Mouse (Mus musculus): ENCODE measurements at regions not wholly inside any gene's neighbourhood (a gene's known extent, or its start where the extent isn't known, plus 50 kb on each side); places are given as distances from the start of the nearest gene placed in this dataset.

GRCm38 (mm10) chr8:24284966-24285365, 440.7 kb downstream of the Adam3 start:
- no peak for DNase-seq

- no peak for DNase-seq
These were observed 441.7 kb downstream of the Adam3 start for GRCm38 (mm10) chr8:24283901-24284405.

- no peak for DNase-seq
These were observed 445.4 kb downstream of the Adam3 start for GRCm38 (mm10) chr8:24280296-24280695.

GRCm38 (mm10) chr8:24278391-24278790, 447.3 kb downstream of the Adam3 start:
- no peak for DNase-seq

- no peak for DNase-seq
These were observed 464.3 kb downstream of the Adam3 start for GRCm38 (mm10) chr8:24261359-24261758.

GRCm38 (mm10) chr8:24258622-24259021, 467.0 kb downstream of the Adam3 start:
- DNase-seq = no peak

GRCm38 (mm10) chr8:24242211-24242610, 483.4 kb downstream of the Adam3 start:
- no peak for DNase-seq

GRCm38 (mm10) chr8:24240211-24240983, 485.3 kb downstream of the Adam3 start:
- DNase-seq = no peak

GRCm38 (mm10) chr8:24234981-24235380, 490.7 kb downstream of the Adam3 start:
- DNase-seq = no peak

- no peak for DNase-seq
These were observed 497.5 kb downstream of the Adam3 start for GRCm38 (mm10) chr8:24228148-24228547.

- no peak for DNase-seq
These were observed 498.1 kb downstream of the Adam3 start for GRCm38 (mm10) chr8:24227331-24228072.

- no peak for DNase-seq
These were observed 505.4 kb downstream of the Adam3 start for GRCm38 (mm10) chr8:24220222-24220621.

- no peak for DNase-seq
These were observed 509.0 kb downstream of the Adam3 start for GRCm38 (mm10) chr8:24216655-24217054.

GRCm38 (mm10) chr8:24215510-24216138, 510.0 kb downstream of the Adam3 start:
- no peak for DNase-seq

GRCm38 (mm10) chr8:24214315-24214714, 511.3 kb downstream of the Adam3 start:
- DNase-seq = no peak

GRCm38 (mm10) chr8:24212216-24213200, 513.1 kb downstream of the Adam3 start:
- DNase-seq = no peak

- DNase-seq = peak; percentile 17
These were observed 514.6 kb downstream of the Adam3 start for GRCm38 (mm10) chr8:24211091-24211490.
